Mouse (Mus musculus) hindbrain, embryonic 10.5 days (tissue): ENCODE data around the gene Rnf43. TPM values are rescaled to one million over a fixed set of nuclear protein-coding genes. Genes with fewer than 3 reads are reported as not detected.

Source experiments
- DNase-seq: peaks from one replicate; pipeline ENCODE4 v3.0.0-alpha.2; 2017; ENCODE audit warnings: low spot score
- H3K27ac ChIP-seq: fragments of 300-500 bp; sonication (generic); 2 replicates; pipeline ENCODE4 v1.5.1; 2016; ENCODE audit warnings: mild to moderate bottlenecking, moderate library complexity
- H3K27me3 ChIP-seq: fragments of 300-500 bp; sonication (generic); 2 replicates; pipeline ENCODE4 v1.6.1; 2016; ENCODE audit warnings: mild to moderate bottlenecking; ENCODE audit not compliant: poor library complexity, insufficient read depth, severe bottlenecking
- H3K36me3 ChIP-seq: fragments of 300-500 bp; sonication (generic); 2 replicates; pipeline ENCODE4 v1.6.1; 2016; ENCODE audit warnings: mild to moderate bottlenecking, moderate library complexity
- H3K4me1 ChIP-seq: fragments of 300-500 bp; sonication (generic); replicated peaks from 2 replicates; pipeline ENCODE4 v1.6.1; 2016; ENCODE audit warnings: mild to moderate bottlenecking
- H3K4me3 ChIP-seq: fragments of 300-500 bp; sonication (generic); 2 replicates; pipeline ENCODE4 v1.5.1; 2016; ENCODE audit warnings: mild to moderate bottlenecking, moderate library complexity
- H3K9me3 ChIP-seq: fragments of 300-500 bp; sonication (generic); 2 replicates; pipeline ENCODE4 v1.6.1; 2016; ENCODE audit warnings: mild to moderate bottlenecking, moderate library complexity
- WGBS: fragments of 180-500 bp; shearing (Covaris S2); methylation state at CpG from one replicate; pipeline ENCODE4 v1.1.7; 2016; 5-methylcytosine and 5-hydroxymethylcytosine counted together
- polyA plus RNA-seq: library from polyadenylated mRNA; unstranded; fragments of >200 nt; fragmentation: Nextera tagmentation; extraction: Ambion mirVana; gene quantifications from 2 replicates; pipeline ENCODE4 v1.2.1, GENCODE M21; 2016

Gene Rnf43
- polyA plus RNA-seq, 1 experiment from 2014 or later = 0.90 TPM

DNA sequence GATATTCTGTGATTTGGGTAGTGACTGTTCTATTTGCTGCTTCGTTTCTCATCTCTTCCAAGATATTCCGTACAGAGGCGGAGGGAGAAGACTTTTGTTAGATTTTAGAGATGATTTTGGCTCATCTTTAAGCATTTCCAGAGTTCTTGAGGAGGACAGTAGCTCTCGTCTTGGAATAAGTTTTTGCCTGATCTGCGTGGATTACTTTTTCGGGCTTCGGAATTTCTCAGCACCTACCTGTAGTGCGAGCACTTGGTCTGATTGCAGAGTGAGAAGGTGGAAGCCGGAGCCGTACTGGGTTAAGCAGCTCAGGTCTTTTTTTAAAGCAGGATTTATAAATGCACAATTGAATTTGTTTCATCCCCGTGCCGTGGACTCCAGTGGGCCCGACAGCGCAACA lies 300 bp downstream of the Rnf43 start:
- WGBS = 19% methylated on average over 14 of the region's 14 CpGs
- Histone ChIP-seq H3K27ac (no peak overlapping the region), H3K4me1 (peaks cover 6% of the 10 kb centered on the region; the same call in 1 of the 2 replicates), H3K36me3 (no peaks in the 10 kb centered on the region), H3K27me3 (peaks cover 22% of the 10 kb centered on the region), H3K4me3 (peak overlapping the region; percentile 46), H3K9me3 (no peaks in the 10 kb centered on the region)
- DNase-seq = peak; percentile 12

DNA sequence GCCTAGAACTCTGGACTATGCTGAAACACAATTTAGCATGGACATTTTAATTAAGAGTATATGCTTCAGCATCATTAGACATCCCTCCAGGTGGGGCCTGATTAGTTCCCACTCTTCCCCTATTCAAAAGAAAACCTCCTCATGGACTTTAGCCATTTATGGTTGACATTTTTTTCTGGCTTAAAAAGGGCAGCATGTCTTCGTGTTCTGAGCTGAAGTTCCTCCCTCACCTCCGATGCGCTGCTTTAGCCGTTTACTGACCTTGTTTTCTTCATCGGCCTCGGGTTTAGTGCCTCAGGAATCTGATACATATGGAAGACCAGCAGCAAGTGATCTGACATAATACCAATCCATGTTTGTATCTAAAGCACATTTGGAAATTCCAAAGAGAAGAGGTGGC lies 1.4 kb downstream of the Rnf43 start:
- WGBS = 81% methylated on average over 6 of the region's 6 CpGs
- Histone ChIP-seq H3K27me3 (peaks cover 22% of the 10 kb centered on the region), H3K4me3 (no peak overlapping the region), H3K4me1 (peaks cover 6% of the 10 kb centered on the region; the same call in 1 of the 2 replicates), H3K9me3 (no peaks in the 10 kb centered on the region), H3K27ac (no peak overlapping the region), H3K36me3 (no peaks in the 10 kb centered on the region)
- no peak for DNase-seq

DNA sequence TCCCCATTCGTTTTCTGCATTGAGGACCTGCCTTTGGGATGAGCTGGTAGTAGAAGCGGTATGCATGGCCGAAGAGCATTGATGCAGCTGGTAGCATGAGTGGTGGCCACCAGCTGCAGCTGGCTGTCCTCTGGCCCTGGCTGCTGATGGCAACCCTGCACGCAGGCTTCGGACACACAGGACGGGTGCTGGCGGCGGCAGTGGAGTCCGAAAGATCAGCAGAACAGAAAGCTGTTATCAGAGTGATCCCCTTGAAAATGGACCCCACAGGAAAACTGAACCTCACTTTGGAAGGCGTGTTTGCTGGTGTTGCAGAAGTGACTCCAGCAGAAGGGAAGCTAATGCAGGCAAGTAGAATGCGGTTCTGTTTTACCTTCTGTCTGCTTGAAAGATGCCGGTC lies 2.0 kb downstream of the Rnf43 start:
- DNase-seq = no peak
- H3K36me3 ChIP-seq = no peaks in the 10 kb centered on the region
- peaks cover 22% of the 10 kb centered on the region for H3K27me3 ChIP-seq
- no peak overlapping the region for H3K27ac ChIP-seq
- peaks cover 6% of the 10 kb centered on the region; the same call in 1 of the 2 replicates for H3K4me1 ChIP-seq
- 81% methylated on average over 12 of the region's 12 CpGs for WGBS
- H3K9me3 ChIP-seq = no peaks in the 10 kb centered on the region
- H3K4me3 ChIP-seq = 0 out of 2 replicates have a peak overlapping the region, but pooled peaks have one; percentile 7

DNA sequence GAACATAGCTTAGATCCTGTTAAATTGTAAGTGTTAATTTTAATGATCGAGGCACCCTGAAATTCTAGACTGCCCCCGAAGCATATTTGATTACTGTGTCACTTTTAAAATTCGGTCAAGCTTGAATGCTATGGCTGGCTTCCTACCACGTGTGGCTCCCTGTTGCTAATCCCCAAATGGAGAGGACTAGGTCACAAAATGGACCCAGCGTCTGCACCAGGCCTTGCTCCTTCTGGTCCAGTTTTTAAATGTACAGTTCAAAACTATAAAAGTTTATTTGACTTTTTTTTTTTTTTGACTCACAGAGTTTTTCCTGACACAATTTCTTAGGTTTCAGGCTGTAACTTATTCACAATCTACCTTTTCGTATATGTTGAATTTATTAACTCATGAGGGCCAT lies 2.7 kb downstream of the Rnf43 start:
- H3K36me3 ChIP-seq = no peaks in the 10 kb centered on the region
- peaks cover 22% of the 10 kb centered on the region for H3K27me3 ChIP-seq
- no peak for DNase-seq
- peaks cover 6% of the 10 kb centered on the region; the same call in 1 of the 2 replicates for H3K4me1 ChIP-seq
- H3K4me3 ChIP-seq = no peak overlapping the region
- no peaks in the 10 kb centered on the region for H3K9me3 ChIP-seq
- 79% methylated on average over 6 of the region's 6 CpGs for WGBS
- no peak overlapping the region for H3K27ac ChIP-seq

DNA sequence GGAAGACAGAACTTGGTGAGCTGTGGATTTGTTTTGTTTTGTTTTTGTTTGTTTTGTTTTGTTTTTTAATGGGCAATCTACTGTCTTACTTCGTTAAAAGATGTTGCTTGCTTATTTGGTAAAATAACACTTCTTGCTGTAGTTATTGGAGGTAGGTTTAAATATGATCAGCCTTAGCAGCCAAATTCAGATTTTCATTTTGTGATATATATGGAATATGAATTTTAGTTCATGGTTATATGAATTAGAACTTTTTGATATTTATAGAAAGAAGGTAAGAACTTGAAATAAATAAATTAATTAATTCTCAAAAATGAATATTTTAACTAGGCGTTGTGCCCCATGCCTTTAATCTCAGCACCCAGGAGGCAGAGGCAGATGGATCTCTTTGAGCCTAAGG lies 3.1 kb downstream of the Rnf43 start:
- Histone ChIP-seq H3K4me1 (peaks cover 6% of the 10 kb centered on the region; the same call in 1 of the 2 replicates), H3K4me3 (no peak overlapping the region), H3K27ac (no peak overlapping the region), H3K9me3 (no peaks in the 10 kb centered on the region), H3K27me3 (peaks cover 22% of the 10 kb centered on the region), H3K36me3 (no peaks in the 10 kb centered on the region)
- 84% methylated on average over 2 of the region's 2 CpGs for WGBS
- DNase-seq = no peak

DNA sequence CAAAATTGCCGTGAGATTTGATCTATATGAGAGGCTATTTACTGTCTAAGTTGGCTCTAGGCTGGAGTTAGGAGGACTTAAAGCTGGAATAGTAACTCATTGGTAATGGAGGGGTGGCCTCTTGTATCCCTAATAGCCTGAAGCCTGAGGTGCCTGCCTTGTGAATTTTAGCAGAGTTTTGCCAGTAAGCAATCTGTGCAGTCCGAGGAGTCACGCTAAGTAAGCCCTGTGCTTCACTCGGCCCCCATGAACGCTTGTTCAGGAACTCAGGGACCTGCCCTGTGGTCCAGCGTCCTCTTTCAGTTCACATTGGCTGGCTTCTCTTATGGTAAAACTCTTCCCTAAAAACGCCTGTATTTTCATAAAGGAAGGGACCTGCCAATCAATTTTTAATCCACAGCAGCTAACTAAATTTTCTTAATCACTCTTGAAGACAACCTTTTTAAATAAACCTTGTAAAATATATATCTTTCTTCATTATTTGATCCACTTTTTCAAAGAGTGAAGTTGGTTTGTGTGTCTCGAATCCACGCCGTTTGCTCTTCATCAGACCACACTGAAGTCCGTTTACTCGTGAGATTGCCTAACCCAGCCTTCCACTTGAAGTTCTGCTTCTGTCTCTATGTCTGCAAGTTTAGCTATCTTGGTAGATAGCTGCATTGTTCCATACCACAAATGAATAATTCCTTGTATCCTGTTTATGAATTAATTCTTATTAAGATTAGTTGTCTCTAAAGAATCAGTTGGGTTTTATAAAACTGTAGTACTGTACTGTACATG lies 3.9 kb downstream of the Rnf43 start:
- Histone ChIP-seq H3K36me3 (no peaks in the 10 kb centered on the region), H3K4me3 (no peak overlapping the region), H3K4me1 (peaks cover 6% of the 10 kb centered on the region; the same call in 1 of the 2 replicates), H3K27ac (no peak overlapping the region), H3K27me3 (peaks cover 22% of the 10 kb centered on the region), H3K9me3 (no peaks in the 10 kb centered on the region)
- 82% methylated on average over 12 of the region's 12 CpGs for WGBS
- DNase-seq = no peak

DNA sequence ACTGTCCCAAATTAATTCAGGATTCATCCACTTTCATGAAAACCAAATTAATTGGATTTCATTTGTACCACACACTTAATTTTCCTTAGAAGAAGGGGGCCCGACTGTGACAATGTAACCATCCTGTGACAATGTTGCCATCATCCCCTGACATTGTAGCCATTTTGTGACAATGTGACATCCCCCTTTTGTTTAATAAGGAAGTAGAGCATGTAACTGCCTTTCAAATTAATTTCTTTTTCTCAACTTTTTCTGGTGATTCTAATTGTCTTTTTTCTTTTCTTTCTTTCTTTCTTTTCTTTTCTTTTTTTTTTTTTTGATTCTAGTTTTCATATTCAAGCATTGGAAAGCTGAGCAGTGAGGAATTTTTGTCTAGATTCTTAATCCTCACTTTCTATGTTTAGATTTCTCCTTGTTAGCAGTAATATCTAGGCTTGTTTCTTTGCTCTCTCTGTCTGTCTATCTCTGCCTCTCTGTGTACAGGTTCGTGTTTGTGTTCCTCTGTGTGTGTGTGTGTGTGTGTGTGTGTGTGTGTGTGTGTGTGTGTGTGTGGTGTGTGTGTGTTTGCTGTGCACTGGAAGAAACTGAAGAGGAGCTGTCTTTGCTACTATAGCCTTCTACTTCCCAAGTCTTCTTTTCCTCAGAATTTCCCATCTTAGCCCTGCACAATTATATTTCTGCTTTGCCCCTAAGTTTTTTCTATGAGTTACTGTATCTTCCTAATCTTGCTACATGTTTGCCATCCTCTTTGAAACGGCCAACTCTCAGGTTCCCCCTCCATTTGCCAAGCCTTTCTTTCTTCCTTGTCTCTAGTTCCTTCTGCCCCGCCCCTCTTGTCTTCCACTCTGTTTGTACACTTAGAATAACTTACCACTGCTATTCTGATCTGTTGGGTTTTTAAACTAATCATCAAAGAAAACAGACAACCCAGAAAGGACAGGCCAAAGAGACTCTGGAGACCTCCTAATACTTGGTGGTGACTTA lies 4.9 kb downstream of the Rnf43 start:
- DNase-seq = no peak
- 75% methylated on average over 4 of the region's 4 CpGs for WGBS
- no peaks in the 10 kb centered on the region for H3K36me3 ChIP-seq
- peaks cover 22% of the 10 kb centered on the region for H3K27me3 ChIP-seq
- H3K4me3 ChIP-seq = no peak overlapping the region
- H3K9me3 ChIP-seq = no peaks in the 10 kb centered on the region
- H3K27ac ChIP-seq = no peak overlapping the region
- H3K4me1 ChIP-seq = peaks cover 6% of the 10 kb centered on the region; the same call in 1 of the 2 replicates

DNA sequence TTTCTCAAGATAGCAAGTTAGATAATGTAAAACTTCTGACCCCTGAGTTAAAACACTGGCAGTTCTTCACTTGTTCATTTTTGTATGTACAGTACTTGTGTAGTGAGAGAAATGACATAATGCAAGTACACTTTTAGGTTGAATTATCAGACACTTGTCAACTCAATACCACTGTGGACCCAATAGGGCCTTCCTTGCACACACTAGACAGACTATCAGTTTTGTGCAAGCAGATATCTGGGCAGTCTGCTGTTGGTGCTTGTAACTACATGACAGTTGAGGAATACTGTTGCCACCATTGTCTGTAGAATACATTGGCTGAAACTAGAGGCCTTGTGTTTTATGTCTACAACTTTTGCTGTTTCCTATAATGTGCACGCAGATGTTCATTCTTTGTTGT lies 10.8 kb downstream of the Rnf43 start:
- Histone ChIP-seq H3K36me3 (no peaks in the 10 kb centered on the region), H3K27ac (no peak overlapping the region), H3K4me3 (no peak overlapping the region), H3K9me3 (no peaks in the 10 kb centered on the region), H3K27me3 (no peaks in the 10 kb centered on the region), H3K4me1 (no peaks in the 10 kb centered on the region; the same call in 1 of the 2 replicates)
- DNase-seq = no peak
- 97% methylated on average over 1 of the region's 1 CpGs for WGBS

DNA sequence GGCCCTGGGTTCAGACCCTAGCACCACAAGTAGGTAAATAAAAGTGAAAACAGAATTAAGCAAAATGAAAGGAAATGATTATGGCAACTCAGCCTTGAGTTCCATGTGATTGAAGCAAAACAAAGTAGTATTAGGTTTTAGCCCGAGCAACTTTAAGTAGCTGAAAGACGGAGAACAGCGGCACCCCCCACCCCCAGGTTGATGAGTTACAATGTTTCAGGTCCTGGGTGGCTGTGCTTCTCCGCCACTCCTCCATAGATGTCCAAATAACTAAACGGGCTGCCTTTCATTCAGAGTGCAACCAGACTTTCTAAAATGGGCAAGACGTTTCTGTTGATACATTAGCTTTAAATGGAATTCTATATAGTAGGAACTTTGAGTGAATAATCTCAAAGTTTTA lies 13.1 kb downstream of the Rnf43 start:
- no peaks in the 10 kb centered on the region; the same call in 1 of the 2 replicates for H3K4me1 ChIP-seq
- WGBS = 89% methylated on average over 6 of the region's 6 CpGs

DNA sequence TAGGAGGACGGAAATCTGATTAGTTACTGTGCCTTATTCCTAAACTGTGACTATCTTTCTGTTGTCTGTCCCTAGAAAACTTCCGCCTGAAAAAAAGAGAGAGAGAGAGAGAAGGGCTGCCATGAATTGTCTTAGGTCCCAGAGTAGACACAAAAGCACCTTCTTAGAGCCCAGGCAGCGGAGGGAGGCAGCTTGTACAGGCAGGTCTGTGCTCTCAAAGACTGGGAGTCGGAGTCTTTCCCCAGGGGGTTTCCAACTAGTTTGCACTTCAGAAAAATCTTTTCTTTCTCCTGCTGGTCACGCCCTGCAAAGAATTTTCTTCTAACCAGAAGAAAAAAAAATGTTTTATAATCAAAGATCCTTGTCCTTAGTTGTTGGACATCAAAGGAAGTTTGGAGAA lies 15.2 kb downstream of the Rnf43 start:
- 41% methylated on average over 5 of the region's 5 CpGs for WGBS
- Histone ChIP-seq H3K27ac (no peak overlapping the region), H3K4me1 (no peaks in the 10 kb centered on the region; the same call in 1 of the 2 replicates), H3K9me3 (no peaks in the 10 kb centered on the region), H3K27me3 (no peaks in the 10 kb centered on the region), H3K4me3 (no peak overlapping the region), H3K36me3 (no peaks in the 10 kb centered on the region)
- no peak for DNase-seq

More for the DNA sequence above, 13.1 kb downstream of the Rnf43 start:
- Histone ChIP-seq H3K36me3 (no peaks in the 10 kb centered on the region), H3K27me3 (no peaks in the 10 kb centered on the region), H3K9me3 (no peaks in the 10 kb centered on the region), H3K4me3 (no peak overlapping the region), H3K27ac (no peak overlapping the region)
- DNase-seq = no peak

DNA sequence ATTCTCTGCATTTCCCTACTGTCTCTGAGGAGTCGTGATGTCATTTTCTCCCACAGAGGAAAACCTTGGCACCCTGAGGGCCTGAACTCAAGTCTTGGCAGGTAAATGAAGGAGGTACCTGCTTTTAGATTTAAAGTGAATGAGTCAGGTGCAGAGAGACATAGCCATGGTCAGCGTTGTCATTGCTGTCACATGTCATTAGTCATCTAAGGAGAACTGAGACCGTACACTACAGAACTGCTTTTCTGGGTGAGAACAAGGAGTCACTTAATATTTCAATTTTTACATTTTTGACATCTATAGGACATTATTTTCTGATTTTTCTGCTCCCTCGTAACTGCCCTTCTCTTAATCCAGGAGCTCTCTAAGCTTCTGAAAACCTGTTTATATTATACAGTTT lies 16.0 kb downstream of the Rnf43 start:
- H3K36me3 ChIP-seq = no peaks in the 10 kb centered on the region
- H3K4me3 ChIP-seq = no peak overlapping the region
- no peaks in the 10 kb centered on the region for H3K9me3 ChIP-seq
- DNase-seq = no peak
- WGBS = 80% methylated on average over 4 of the region's 4 CpGs
- no peaks in the 10 kb centered on the region for H3K27me3 ChIP-seq
- no peaks in the 10 kb centered on the region; the same call in 1 of the 2 replicates for H3K4me1 ChIP-seq
- H3K27ac ChIP-seq = no peak overlapping the region

DNA sequence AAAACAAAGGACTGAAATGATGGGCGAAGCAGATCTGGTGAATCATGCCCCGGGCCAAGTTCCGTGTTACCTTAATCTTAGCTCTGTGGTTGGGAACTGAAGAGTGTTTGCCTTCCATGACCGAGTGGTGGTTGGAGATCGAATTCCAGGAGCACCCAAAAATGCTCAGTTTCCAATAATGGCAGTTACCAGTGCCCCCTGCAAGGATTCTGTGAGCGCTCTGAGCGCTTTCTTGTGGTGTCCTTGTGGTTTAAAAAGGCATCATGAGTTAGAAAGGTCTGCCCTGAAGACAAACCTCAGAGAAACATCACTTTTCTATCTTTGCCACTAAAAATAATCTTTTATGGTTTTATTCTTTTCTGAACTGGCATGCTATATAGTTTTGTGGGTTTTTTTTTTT lies 16.5 kb downstream of the Rnf43 start:
- 89% methylated on average over 7 of the region's 7 CpGs for WGBS
- Histone ChIP-seq H3K27ac (no peak overlapping the region), H3K4me3 (no peak overlapping the region), H3K27me3 (no peaks in the 10 kb centered on the region), H3K9me3 (no peaks in the 10 kb centered on the region), H3K36me3 (no peaks in the 10 kb centered on the region), H3K4me1 (no peaks in the 10 kb centered on the region; the same call in 1 of the 2 replicates)
- no peak for DNase-seq
